Mouse (Mus musculus) kidney, adult 2 months (tissue): ENCODE data around the gene Scfd2.

Experiments
- CTCF ChIP-seq: fragments of 200-500 bp; conservative IDR thresholded peaks from 2 replicates; pipeline ENCODE4 v1.5.1; 2011; ENCODE audit warnings: low read depth, mild to moderate bottlenecking, control low read depth, low read length, moderate library complexity, mixed read lengths; ENCODE audit not compliant: insufficient read depth, insufficient read length
- POLR2A ChIP-seq: fragments of 200-500 bp; IDR thresholded peaks from one replicate; pipeline ENCODE4 v1.6.1; 2011; ENCODE audit warnings: low read depth, low read length, control low read depth

GRCm38 (mm10) chr5:74194841-74195613, 336.5 kb downstream of the Scfd2 start, which contains the start of gene Rasl11b:
- TF ChIP-seq CTCF, result no peak
- peak; percentile 88 for TF ChIP-seq POLR2A
